Mouse (Mus musculus) small intestine, adult 2 months (tissue): ENCODE data around the gene Ascc3.

Experiments
- CTCF ChIP-seq: fragments of 200-500 bp; IDR thresholded peaks from 2 replicates; pipeline ENCODE4 v1.5.1; 2012; ENCODE audit warnings: low read depth, mild to moderate bottlenecking, control low read depth, inconsistent platforms, low read length, moderate library complexity, mixed read lengths; ENCODE audit not compliant: insufficient replicate concordance, insufficient read length; ENCODE audit errors: extremely low read depth
- POLR2A ChIP-seq: fragments of 200-500 bp; IDR thresholded peaks from 2 replicates; pipeline ENCODE4 v1.6.1; 2012; ENCODE audit warnings: low read depth, mild to moderate bottlenecking, control low read depth, inconsistent platforms, low read length, moderate library complexity

GRCm38 (mm10) chr10:50772811-50773210 lies 180.3 kb downstream of the Ascc3 start:
- TF ChIP-seq POLR2A = no peak
- no peak for TF ChIP-seq CTCF
